Mouse (Mus musculus): Measurements from ENCODE around the gene Gm29427. TPM values are rescaled to one million over a fixed set of nuclear protein-coding genes. Genes with fewer than 3 reads are reported as not detected.
"Not testable (repeated sequence)": the region's sequence is repeated elsewhere in the genome, so short reads cannot be mapped to it uniquely, and the experiment has no call there.

Gm29427 gene
- polyA plus RNA-seq, 2 experiments, result not detected

GRCm38 (mm10) chr1:130698601-130699000 is 17.0 kb downstream of the Gm29427 start:
- no peak overlapping the region for H3K27ac ChIP-seq
- H3K4me3 ChIP-seq (ENCODE audit: insufficient read depth in 1 of 2, low read depth in 2 of 2, low read length in 2 of 2), result no peak overlapping the region
- no peak overlapping the region for H3K9ac ChIP-seq (replicated peaks)
- ATAC-seq (ENCODE audit: insufficient read depth) (no peak), DNase-seq (ENCODE audit: low read depth in 3 of 3, low spot score in 3 of 3) (no peak)
- H3K4me2 ChIP-seq (ENCODE audit: low read depth), result no peak overlapping the region
- H3K4me1 ChIP-seq (replicated peaks; ENCODE audit: control insufficient read depth in 2 of 2, insufficient read depth in 2 of 2, low read length in 1 of 2), result no peaks in the 10 kb centered on the region
- H3K36me3 ChIP-seq (replicated peaks; ENCODE audit: control insufficient read depth, insufficient read depth, low read depth), result peaks cover 61% of the 10 kb centered on the region
- 77% methylated on average over 5 of the region's 5 CpGs for WGBS (ENCODE audit: insufficient replicate concordance)
- no peaks in the 10 kb centered on the region for H3K9me3 ChIP-seq (ENCODE audit: control insufficient read depth, low read length)
- no peaks in the 10 kb centered on the region for H3K27me3 ChIP-seq (ENCODE audit: control insufficient read depth, insufficient read depth, low read length)
- TF ChIP-seq CTCF (IDR thresholded peaks at IDR 0.05; ENCODE audit: low read depth) (no peak), EP300 (IDR thresholded peaks at IDR 0.05; ENCODE audit: low read depth) (no peak)

- Histone ChIP-seq H3K9me3 (ENCODE audit: control insufficient read depth, low read length) (no peaks in the 10 kb centered on the region), H3K36me3 (replicated peaks; ENCODE audit: control insufficient read depth, insufficient read depth, low read depth) (no peaks in the 10 kb centered on the region), H3K27ac (no peak overlapping the region), H3K4me2 (ENCODE audit: low read depth) (no peak overlapping the region), H3K9ac (replicated peaks) (no peak overlapping the region), H3K4me1 (replicated peaks; ENCODE audit: control insufficient read depth in 2 of 2, insufficient read depth in 2 of 2, low read length in 1 of 2) (no peaks in the 10 kb centered on the region), H3K27me3 (ENCODE audit: control insufficient read depth, insufficient read depth, low read length) (no peaks in the 10 kb centered on the region), H3K4me3 (ENCODE audit: insufficient read depth in 1 of 2, low read depth in 2 of 2, low read length in 2 of 2) (no peak overlapping the region)
- DNase-seq (ENCODE audit: low read depth in 3 of 3, low spot score in 3 of 3) (no peak), ATAC-seq (ENCODE audit: insufficient read depth) (no peak)
- no peak for TF ChIP-seq CTCF (IDR thresholded peaks at IDR 0.05; ENCODE audit: low read depth)
- no peak for TF ChIP-seq EP300 (IDR thresholded peaks at IDR 0.05; ENCODE audit: low read depth)
- WGBS (ENCODE audit: insufficient replicate concordance), result 13% methylated on average over 1 of the region's 1 CpGs
Observed at GRCm38 (mm10) chr1:130683905-130684304, 31.7 kb downstream of the Gm29427 start.

GRCm38 (mm10) chr1:130681656-130682413 is 33.8 kb downstream of the Gm29427 start:
- Histone ChIP-seq H3K4me2 (ENCODE audit: low read depth) (no peak overlapping the region), H3K4me1 (replicated peaks; ENCODE audit: control insufficient read depth in 2 of 2, insufficient read depth in 2 of 2, low read length in 1 of 2) (no peaks in the 10 kb centered on the region), H3K27me3 (ENCODE audit: control insufficient read depth, insufficient read depth, low read length) (no peaks in the 10 kb centered on the region), H3K4me3 (ENCODE audit: insufficient read depth in 1 of 2, low read depth in 2 of 2, low read length in 2 of 2) (no peak overlapping the region), H3K27ac (no peak overlapping the region), H3K9me3 (ENCODE audit: control insufficient read depth, low read length) (no peaks in the 10 kb centered on the region), H3K36me3 (replicated peaks; ENCODE audit: control insufficient read depth, insufficient read depth, low read depth) (no peaks in the 10 kb centered on the region), H3K9ac (replicated peaks) (no peak overlapping the region)
- DNase-seq (ENCODE audit: low read depth in 3 of 3, low spot score in 3 of 3) (no peak), ATAC-seq (ENCODE audit: insufficient read depth) (no peak)
- no peak for TF ChIP-seq CTCF (IDR thresholded peaks at IDR 0.05; ENCODE audit: low read depth)
- no peak for TF ChIP-seq EP300 (IDR thresholded peaks at IDR 0.05; ENCODE audit: low read depth)
- WGBS (ENCODE audit: insufficient replicate concordance), result 56% methylated on average over 6 of the region's 6 CpGs

- TF ChIP-seq EP300 (IDR thresholded peaks at IDR 0.05; ENCODE audit: low read depth) (no peak), CTCF (IDR thresholded peaks at IDR 0.05; ENCODE audit: low read depth) (no peak)
- ATAC-seq (ENCODE audit: insufficient read depth), result no peak
Observed at GRCm38 (mm10) chr1:130681075-130681474, 34.5 kb downstream of the Gm29427 start.

GRCm38 (mm10) chr1:130678551-130678950 is 37.0 kb downstream of the Gm29427 start:
- Histone ChIP-seq H3K4me3 (ENCODE audit: insufficient read depth in 1 of 2, low read depth in 2 of 2, low read length in 2 of 2) (no peak overlapping the region), H3K4me1 (replicated peaks; ENCODE audit: control insufficient read depth in 2 of 2, insufficient read depth in 2 of 2, low read length in 1 of 2) (no peaks in the 10 kb centered on the region), H3K9ac (replicated peaks) (no peak overlapping the region), H3K4me2 (ENCODE audit: low read depth) (no peak overlapping the region), H3K36me3 (replicated peaks; ENCODE audit: control insufficient read depth, insufficient read depth, low read depth) (no peaks in the 10 kb centered on the region), H3K27ac (no peak overlapping the region), H3K27me3 (ENCODE audit: control insufficient read depth, insufficient read depth, low read length) (no peaks in the 10 kb centered on the region), H3K9me3 (ENCODE audit: control insufficient read depth, low read length) (no peaks in the 10 kb centered on the region)
- 64% methylated on average over 2 of the region's 2 CpGs for WGBS (ENCODE audit: insufficient replicate concordance)
- ATAC-seq (ENCODE audit: insufficient read depth) (no peak), DNase-seq (ENCODE audit: low read depth in 3 of 3, low spot score in 3 of 3) (no peak)
- TF ChIP-seq CTCF (IDR thresholded peaks at IDR 0.05; ENCODE audit: low read depth) (no peak), EP300 (IDR thresholded peaks at IDR 0.05; ENCODE audit: low read depth) (no peak)

More at GRCm38 (mm10) chr1:130681075-130681474, 34.5 kb downstream of the Gm29427 start:
- Histone ChIP-seq H3K36me3 (replicated peaks; ENCODE audit: control insufficient read depth, insufficient read depth, low read depth) (no peaks in the 10 kb centered on the region), H3K27ac (no peak overlapping the region), H3K4me1 (replicated peaks; ENCODE audit: control insufficient read depth in 2 of 2, insufficient read depth in 2 of 2, low read length in 1 of 2) (no peaks in the 10 kb centered on the region), H3K9ac (replicated peaks) (no peak overlapping the region), H3K4me2 (ENCODE audit: low read depth) (no peak overlapping the region), H3K4me3 (ENCODE audit: insufficient read depth in 1 of 2, low read depth in 2 of 2, low read length in 2 of 2) (no peak overlapping the region), H3K9me3 (ENCODE audit: control insufficient read depth, low read length) (no peaks in the 10 kb centered on the region), H3K27me3 (ENCODE audit: control insufficient read depth, insufficient read depth, low read length) (no peaks in the 10 kb centered on the region)
- no peak for DNase-seq (ENCODE audit: low read depth in 3 of 3, low spot score in 3 of 3)
- WGBS (ENCODE audit: insufficient replicate concordance), result 29% methylated on average over 2 of the region's 2 CpGs

- not testable (repeated sequence) for ATAC-seq (ENCODE audit: insufficient read depth); H3K4me2 ChIP-seq (ENCODE audit: low read depth); H3K4me3 ChIP-seq (ENCODE audit: insufficient read depth in 1 of 2, low read depth in 2 of 2, low read length in 2 of 2); H3K9ac ChIP-seq (replicated peaks); H3K4me1 ChIP-seq (replicated peaks; ENCODE audit: control insufficient read depth in 2 of 2, insufficient read depth in 2 of 2, low read length in 1 of 2); DNase-seq (ENCODE audit: low read depth in 3 of 3, low spot score in 3 of 3); H3K27ac ChIP-seq; H3K27me3 ChIP-seq (ENCODE audit: control insufficient read depth, insufficient read depth, low read length); H3K9me3 ChIP-seq (ENCODE audit: control insufficient read depth, low read length); H3K36me3 ChIP-seq (replicated peaks; ENCODE audit: control insufficient read depth, insufficient read depth, low read depth)
- 73% methylated on average over 5 of the region's 5 CpGs for WGBS (ENCODE audit: insufficient replicate concordance)
Observed at GRCm38 (mm10) chr1:130663576-130663975, 52.0 kb downstream of the Gm29427 start.

All from liver, embryonic 14.5 days (tissue).